Mouse (Mus musculus): ENCODE data around the gene Galntl5.

DNA sequence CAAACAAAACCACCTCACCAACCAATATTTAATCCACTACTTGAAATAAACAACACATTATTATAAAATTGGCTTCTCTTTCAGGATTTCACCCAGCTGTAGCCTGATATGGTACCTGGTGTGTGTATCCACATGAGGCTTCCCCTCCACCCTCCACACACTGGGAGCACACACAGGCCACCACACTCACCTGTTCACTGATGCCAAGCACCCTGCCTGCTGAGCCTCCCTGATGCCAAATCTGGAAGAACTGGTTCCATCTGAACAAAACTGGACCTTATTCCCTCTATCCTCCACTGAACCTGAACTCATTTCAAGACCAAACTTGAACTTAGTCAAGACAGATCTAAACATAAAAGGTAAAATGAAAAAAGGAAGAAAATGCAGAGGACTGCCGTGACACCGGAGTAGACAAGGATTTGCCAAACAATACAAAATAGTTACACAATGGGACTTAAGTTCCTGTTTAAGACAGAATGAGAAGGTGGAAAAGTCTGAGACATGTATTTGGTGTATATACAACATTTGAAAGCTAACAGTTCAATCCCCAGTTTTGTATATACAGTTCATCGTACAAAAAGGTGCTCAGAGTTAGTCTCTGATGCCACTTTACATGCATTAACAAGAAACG, 87.1 kb downstream of the Galntl5 start:
- TF ChIP-seq POLR2A (IDR thresholded peaks at IDR 0.05; ENCODE audit: insufficient read depth, low read length) (no peak), CTCF (IDR thresholded peaks at IDR 0.05; ENCODE audit: low read depth, low read length) (no peak)
